10 mouse cellular contexts compared by ENCODE assay signal in the genomic region with DNA sequence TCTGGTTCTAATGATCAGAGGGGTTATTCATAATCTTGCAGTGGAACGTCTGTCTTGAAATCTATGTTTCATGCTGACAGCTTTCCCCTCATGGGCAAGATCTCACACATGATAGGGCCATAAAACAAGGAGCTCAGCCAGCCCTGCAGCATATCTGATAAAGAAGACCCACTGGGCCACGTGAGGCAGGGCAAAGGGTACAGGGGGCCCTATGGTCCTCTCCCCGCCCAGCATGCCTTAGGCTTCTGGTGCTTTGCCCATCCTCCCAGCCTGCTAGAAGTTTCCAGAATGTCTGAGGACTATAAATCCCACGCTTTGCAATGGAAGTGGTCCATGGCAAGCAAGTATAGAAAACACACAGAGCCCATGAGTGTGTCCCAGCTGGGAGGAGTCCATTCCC.
"Had no signal": no experiment of that assay in that cellular context is flagged by ENCODE, and none has a peak within 500 bp of the region (broad histone marks: within the 10 kb centered on the region; RNA-seq: fewer than 3 reads in every experiment).

No protein-coding gene starts in this region.

- H3K4me3 ChIP-seq: kidney, embryonic 15.5 days; midbrain, embryonic 13.5 days; myocyte; neural tube, embryonic 12.5 days; stomach, embryonic 15.5 days had no signal

- H3K27ac ChIP-seq: kidney, embryonic 15.5 days; liver, embryonic 14.5 days; midbrain, embryonic 13.5 days; neural tube, embryonic 12.5 days; stomach, embryonic 15.5 days had no signal

- H3K27me3 ChIP-seq: neural tube, embryonic 12.5 days; stomach, embryonic 15.5 days had no signal

- H3K36me3 ChIP-seq: kidney, embryonic 15.5 days; midbrain, embryonic 13.5 days; neural tube, embryonic 12.5 days; stomach, embryonic 15.5 days had no signal

- H3K9ac ChIP-seq: kidney, embryonic 15.5 days; liver, embryonic 14.5 days; midbrain, embryonic 13.5 days; neural tube, embryonic 12.5 days; stomach, embryonic 15.5 days had no signal

- DNase-seq: kidney, adult 18-20 months; lung, adult 18-20 months; right cerebral cortex, postnatal 14 days; thymus, postnatal 4 days had no signal

- H3K9me3 ChIP-seq: kidney, embryonic 15.5 days; midbrain, embryonic 13.5 days; neural tube, embryonic 12.5 days; stomach, embryonic 15.5 days had no signal

- ATAC-seq: midbrain, embryonic 13.5 days had no signal

- H3K4me2 ChIP-seq: kidney, embryonic 15.5 days; midbrain, embryonic 13.5 days; neural tube, embryonic 12.5 days; stomach, embryonic 15.5 days had no signal
